Mouse (Mus musculus) heart, postnatal 0 days (tissue): ENCODE data around the gene Rapgef2. TPM values are rescaled to one million over a fixed set of nuclear protein-coding genes. Genes with fewer than 3 reads are reported as not detected.

Experiments used
- ATAC-seq: fragments of 200-750 bp; cut with Nextera tagmentation; 2 replicates; pipeline ENCODE4 v1.8.0; 2017; ENCODE audit warnings: low read depth, moderate number of reproducible peaks, moderate library complexity; ENCODE audit not compliant: insufficient read depth
- DNase-seq: peaks from one replicate; pipeline ENCODE4 v3.0.0-alpha.2; 2016; ENCODE audit warnings: low spot score
- H3K27ac ChIP-seq: fragments of 300-500 bp; sonication (generic); 2 replicates; pipeline ENCODE4 v1.5.1; 2014; ENCODE audit warnings: low read depth, mild to moderate bottlenecking
- H3K27me3 ChIP-seq: fragments of 300-500 bp; sonication (generic); 2 replicates; pipeline ENCODE4 v1.6.1; 2014; ENCODE audit warnings: low read length, mixed read lengths; ENCODE audit not compliant: control insufficient read depth, insufficient read depth
- H3K36me3 ChIP-seq: fragments of 300-500 bp; sonication (generic); replicated peaks from 2 replicates; pipeline ENCODE4 v1.6.1; 2014; ENCODE audit warnings: low read length, mixed read lengths; ENCODE audit not compliant: control insufficient read depth, insufficient read depth
- H3K4me1 ChIP-seq: fragments of 300-500 bp; sonication (generic); 2 replicates; pipeline ENCODE4 v1.6.1; 2014; ENCODE audit warnings: antibody characterized with exemption; ENCODE audit not compliant: control insufficient read depth, insufficient read depth
- H3K4me2 ChIP-seq: fragments of 300-500 bp; sonication (generic); 2 replicates; pipeline ENCODE4 v1.6.1; 2014; ENCODE audit warnings: low read depth, mild to moderate bottlenecking, low read length, moderate library complexity
- H3K4me3 ChIP-seq: fragments of 300-500 bp; sonication (generic); 2 replicates; pipeline ENCODE4 v1.5.1; 2014; ENCODE audit warnings: low read depth, low read length
- H3K9ac ChIP-seq: fragments of 300-500 bp; sonication (generic); replicated peaks from 2 replicates; pipeline ENCODE4 v1.6.1; 2014; ENCODE audit warnings: low read depth, low read length, mixed read lengths
- H3K9me3 ChIP-seq: fragments of 300-500 bp; sonication (generic); replicated peaks from 2 replicates; pipeline ENCODE4 v1.6.1; 2016; ENCODE audit warnings: low read length; ENCODE audit not compliant: control insufficient read depth
- CTCF ChIP-seq: IDR thresholded peaks from 2 replicates; pipeline ENCODE4 v1.5.1; 2016; ENCODE audit warnings: antibody characterized with exemption, control low read depth, low read depth
- EP300 ChIP-seq: IDR thresholded peaks from 2 replicates; pipeline ENCODE4 v1.6.1; 2016; ENCODE audit warnings: antibody characterized with exemption, low read depth
- WGBS: fragments of 180-500 bp; shearing (Covaris S2); extraction: QIAGEN DNeasy Blood & Tissue Kit; methylation state at CpG from one replicate; pipeline ENCODE4 v1.1.7; 2014; 5-methylcytosine and 5-hydroxymethylcytosine counted together
- polyA plus RNA-seq: library from polyadenylated mRNA; unstranded; fragments of >200 nt; fragmentation: Nextera tagmentation; extraction: Ambion mirVana; gene quantifications from 2 replicates; pipeline ENCODE4 v1.2.1, GENCODE M21; 2015
- total RNA-seq: library from RNA; depleted of rRNA; stranded (reverse); fragments of >200 nt; gene quantifications from 2 replicates; pipeline ENCODE4 v1.2.3, GENCODE M21; 2014; ENCODE audit warnings: low replicate concordance

Gene Rapgef2
- total and polyA plus RNA-seq, 2 experiments from 2014 or later: 3.5 to 30.3 TPM

GRCm38 (mm10) chr3:79249955-79250354, 36.4 kb downstream of the Rapgef2 start:
- H3K9ac ChIP-seq: no peak overlapping the region
- H3K9me3 ChIP-seq: no peaks in the 10 kb centered on the region
- H3K27ac ChIP-seq: no peak overlapping the region
- ATAC-seq (no peak), DNase-seq (no peak)
- 63% methylated on average over 1 of the region's 1 CpGs for WGBS
- no peaks in the 10 kb centered on the region for H3K27me3 ChIP-seq
- H3K36me3 ChIP-seq: no peaks in the 10 kb centered on the region
- TF ChIP-seq EP300 (no peak), CTCF (no peak)
- no peak overlapping the region for H3K4me2 ChIP-seq
- H3K4me1 ChIP-seq: peaks cover 37% of the 10 kb centered on the region
- no peak overlapping the region for H3K4me3 ChIP-seq

GRCm38 (mm10) chr3:79248659-79249235, 37.6 kb downstream of the Rapgef2 start:
- Histone ChIP-seq H3K9ac (no peak overlapping the region), H3K27ac (0 out of 2 replicates have a peak overlapping the region, but pooled peaks have one; percentile 25), H3K36me3 (no peaks in the 10 kb centered on the region), H3K4me1 (peaks cover 46% of the 10 kb centered on the region), H3K4me3 (no peak overlapping the region), H3K4me2 (no peak overlapping the region), H3K27me3 (no peaks in the 10 kb centered on the region), H3K9me3 (no peaks in the 10 kb centered on the region)
- DNase-seq: no peak
- no peak for TF ChIP-seq EP300
- no peak for TF ChIP-seq CTCF
- ATAC-seq: no peak
- WGBS: 82% methylated on average over 5 of the region's 5 CpGs

DNA sequence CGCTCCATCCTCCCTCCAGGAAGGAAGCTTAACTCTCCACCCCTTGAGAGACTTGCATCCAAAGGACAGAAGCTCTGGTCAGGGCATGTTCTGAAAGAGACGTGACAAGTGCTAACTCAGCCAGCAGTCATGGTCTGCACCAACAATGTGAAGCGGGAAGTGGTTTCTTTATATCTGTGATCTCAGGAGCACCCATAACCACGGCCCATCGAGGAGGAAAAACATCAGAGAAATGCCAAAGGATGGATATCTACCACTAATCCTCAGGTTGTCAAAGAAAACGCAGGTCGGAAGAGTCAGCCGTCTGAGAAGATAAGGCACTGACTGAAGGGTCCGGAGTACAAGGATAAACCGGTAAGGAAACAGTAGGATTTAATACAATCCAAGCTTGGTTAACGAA, 38.1 kb downstream of the Rapgef2 start:
- Histone ChIP-seq H3K9ac (no peak overlapping the region), H3K27ac (peak overlapping the region; percentile 25; the same call in 1 of the 2 replicates), H3K36me3 (no peaks in the 10 kb centered on the region), H3K4me1 (peaks cover 47% of the 10 kb centered on the region), H3K4me3 (no peak overlapping the region), H3K4me2 (no peak overlapping the region; the same call in 1 of the 2 replicates), H3K9me3 (no peaks in the 10 kb centered on the region), H3K27me3 (no peaks in the 10 kb centered on the region)
- 39% methylated on average over 11 of the region's 11 CpGs for WGBS
- TF ChIP-seq CTCF: no peak
- no peak for TF ChIP-seq EP300
- ATAC-seq (no peak), DNase-seq (no peak)

- Histone ChIP-seq H3K4me3 (no peak overlapping the region), H3K27ac (peak overlapping the region; percentile 20; the same call in 1 of the 2 replicates), H3K36me3 (no peaks in the 10 kb centered on the region), H3K27me3 (no peaks in the 10 kb centered on the region), H3K4me2 (no peak overlapping the region), H3K9ac (0 out of 2 replicates have a peak overlapping the region, but pooled peaks have one; percentile 16), H3K9me3 (no peaks in the 10 kb centered on the region), H3K4me1 (peaks cover 42% of the 10 kb centered on the region)
- ATAC-seq: peak; percentile 57; the same call in 1 of the 2 replicates
- 47% methylated on average over 9 of the region's 9 CpGs for WGBS
- TF ChIP-seq EP300 (no peak), CTCF (no peak)
- DNase-seq: peak; percentile 45
Measured at GRCm38 (mm10) chr3:79244347-79244746, 42.0 kb downstream of the Rapgef2 start.

DNA sequence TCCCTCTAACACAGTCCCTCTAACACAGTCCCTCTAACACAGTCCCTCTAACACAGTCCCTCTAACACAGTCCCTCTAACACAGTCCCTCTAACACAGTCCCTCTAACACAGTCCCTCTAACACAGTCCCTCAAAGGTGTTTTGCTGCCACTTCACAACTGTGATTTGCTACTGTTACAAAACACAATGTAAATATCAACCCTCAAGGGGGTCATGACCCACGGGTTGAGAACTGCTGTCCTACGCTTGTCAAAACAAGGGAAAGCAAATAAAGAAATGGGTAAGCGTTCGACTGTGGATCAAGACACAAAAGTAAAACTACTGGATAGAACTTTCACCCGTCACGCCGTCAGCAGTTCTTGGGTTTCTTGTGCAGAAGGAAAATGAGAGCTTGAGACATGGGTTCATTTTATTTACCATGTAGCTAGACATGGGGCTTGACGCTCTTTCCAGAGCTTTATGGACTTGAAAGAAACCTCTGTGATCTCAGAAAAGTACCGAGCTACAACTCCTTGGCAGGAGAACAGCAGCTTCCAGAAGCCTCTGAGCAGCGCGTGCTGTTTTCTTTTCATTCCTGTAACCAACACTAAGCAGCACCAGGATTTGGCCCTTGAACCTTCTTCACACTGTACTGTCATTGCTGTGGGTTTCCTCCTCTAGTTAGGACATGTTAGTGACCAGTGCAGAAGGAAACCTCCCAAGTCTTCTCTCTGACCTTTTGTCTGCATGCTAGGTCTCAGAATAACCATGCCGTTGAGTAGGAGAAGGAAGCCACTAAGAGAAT, 43.2 kb downstream of the Rapgef2 start:
- ATAC-seq: no peak
- Histone ChIP-seq H3K27me3 (no peaks in the 10 kb centered on the region), H3K4me3 (no peak overlapping the region), H3K9ac (no peak overlapping the region), H3K36me3 (no peaks in the 10 kb centered on the region), H3K27ac (no peak overlapping the region), H3K4me1 (peaks cover 48% of the 10 kb centered on the region), H3K4me2 (no peak overlapping the region), H3K9me3 (no peaks in the 10 kb centered on the region)
- no peak for TF ChIP-seq EP300
- no peak for TF ChIP-seq CTCF
- DNase-seq: no peak
- 67% methylated on average over 12 of the region's 12 CpGs for WGBS
